Mouse (Mus musculus) MEL (cell line): ENCODE results near the gene Dpy19l3. TPM values are rescaled to one million over a fixed set of nuclear protein-coding genes. Genes with fewer than 3 reads are reported as not detected.

Experiments
- DNase-seq: peaks from one replicate; pipeline ENCODE4 v3.0.0; 2011; ENCODE audit warnings: low read depth, low spot score
- H3K27ac ChIP-seq: 2 replicates; pipeline ENCODE4 v1.5.1; 2012; ENCODE audit warnings: low read depth, mild to moderate bottlenecking, control low read depth, low read length, moderate library complexity; ENCODE audit not compliant: control insufficient read depth
- H3K27me3 ChIP-seq, 2 experiments: fragments of 150-350 bp in 1 of 2; sonication (generic) in 1 of 2; 2 replicates each; pipeline ENCODE4 v1.6.1; 2012; ENCODE audit warnings: low read length in 2 of 2, mild to moderate bottlenecking in 2 of 2, improper control_type of control experiment in 1 of 2, moderate library complexity in 1 of 2; ENCODE audit not compliant: insufficient read depth in 2 of 2, control insufficient read depth in 1 of 2
- H3K36me3 ChIP-seq, 2 experiments: 2 replicates each; pipeline ENCODE4 v1.6.1; 2012 to 2014; ENCODE audit warnings: low read length in 2 of 2, improper control_type of control experiment in 1 of 2, inconsistent platforms in 1 of 2, mild to moderate bottlenecking in 1 of 2; ENCODE audit not compliant: insufficient read depth in 2 of 2, control insufficient read depth in 1 of 2
- H3K4me1 ChIP-seq, 2 experiments: fragments of 150-350 bp in 1 of 2; sonication (generic) in 1 of 2; 2 replicates each; pipeline ENCODE4 v1.6.1; 2012; ENCODE audit warnings: low read length in 2 of 2, improper control_type of control experiment in 1 of 2, mild to moderate bottlenecking in 1 of 2; ENCODE audit not compliant: insufficient read depth in 2 of 2, control insufficient read depth in 1 of 2
- H3K4me3 ChIP-seq, 2 experiments: fragments of 150-350 bp in 1 of 2; sonication (generic) in 1 of 2; 2 replicates each; pipeline ENCODE4 v1.5.1; 2012; ENCODE audit warnings: low read depth in 2 of 2, low read length in 2 of 2, mild to moderate bottlenecking in 2 of 2, moderate library complexity in 2 of 2, control low read depth in 1 of 2, improper control_type of control experiment in 1 of 2; ENCODE audit not compliant: control insufficient read depth in 1 of 2, insufficient read depth in 1 of 2
- H3K79me2 ChIP-seq: 2 replicates; pipeline ENCODE4 v1.6.1; 2012; ENCODE audit warnings: mild to moderate bottlenecking, low read length, moderate library complexity; ENCODE audit not compliant: control insufficient read depth, poor library complexity, insufficient read depth
- H3K9ac ChIP-seq: 2 replicates; pipeline ENCODE4 v1.6.1; 2012; ENCODE audit warnings: low read depth, mild to moderate bottlenecking, control low read depth, low read length, moderate library complexity; ENCODE audit not compliant: control insufficient read depth, poor library complexity, severe bottlenecking
- H3K9me3 ChIP-seq: fragments of 150-350 bp; sonication (generic); replicated peaks from 2 replicates; pipeline ENCODE4 v1.6.1; 2012; ENCODE audit warnings: mild to moderate bottlenecking, low read length, improper control_type of control experiment, moderate library complexity; ENCODE audit not compliant: insufficient read depth
- BHLHE40 ChIP-seq: IDR thresholded peaks from 2 replicates; pipeline ENCODE4 v1.6.1; 2012; ENCODE audit warnings: low read depth, mild to moderate bottlenecking, inconsistent platforms, low read length, improper control_type of control experiment, borderline replicate concordance
- E2F4 ChIP-seq: IDR thresholded peaks from 2 replicates; pipeline ENCODE4 v1.6.1; 2011; ENCODE audit warnings: low read depth, low read length, improper control_type of control experiment, borderline replicate concordance
- ETS1 ChIP-seq: IDR thresholded peaks from 2 replicates; pipeline ENCODE4 v1.6.1; 2012; ENCODE audit warnings: low read depth, mild to moderate bottlenecking, inconsistent platforms, low read length, improper control_type of control experiment, moderate library complexity
- HCFC1 ChIP-seq: IDR thresholded peaks from 2 replicates; pipeline ENCODE4 v1.6.1; 2012; ENCODE audit warnings: low read depth, mild to moderate bottlenecking, inconsistent platforms, low read length, improper control_type of control experiment, moderate library complexity
- JUND ChIP-seq: IDR thresholded peaks from 2 replicates; pipeline ENCODE4 v1.6.1; 2011; ENCODE audit warnings: low read depth, mild to moderate bottlenecking, improper control_type of control experiment, low read length
- MAFK ChIP-seq: IDR thresholded peaks from 2 replicates; pipeline ENCODE4 v1.6.1; 2011; ENCODE audit warnings: low read depth, mild to moderate bottlenecking, low read length, improper control_type of control experiment, borderline replicate concordance
- MAX ChIP-seq: IDR thresholded peaks from 2 replicates; pipeline ENCODE4 v1.6.1; 2011; ENCODE audit warnings: low read length, improper control_type of control experiment
- MAZ ChIP-seq: IDR thresholded peaks from 2 replicates; pipeline ENCODE4 v1.6.1; 2012; ENCODE audit warnings: low read depth, mild to moderate bottlenecking, inconsistent platforms, low read length, improper control_type of control experiment
- MEF2A ChIP-seq: IDR thresholded peaks from 2 replicates; pipeline ENCODE4 v1.6.1; 2014; ENCODE audit warnings: low read depth, mild to moderate bottlenecking, inconsistent platforms, low read length, improper control_type of control experiment; ENCODE audit not compliant: poor library complexity, insufficient replicate concordance, severe bottlenecking; ENCODE audit errors: extremely low read depth
- MXI1 ChIP-seq: IDR thresholded peaks from 2 replicates; pipeline ENCODE4 v1.6.1; 2011; ENCODE audit warnings: mild to moderate bottlenecking, low read depth, low read length, improper control_type of control experiment
- MYB ChIP-seq: IDR thresholded peaks from 2 replicates; pipeline ENCODE4 v1.6.1; 2011; ENCODE audit warnings: mild to moderate bottlenecking, low read depth, low read length, improper control_type of control experiment
- MYC ChIP-seq: IDR thresholded peaks from 2 replicates; pipeline ENCODE4 v1.6.1; 2011; ENCODE audit warnings: low read depth, mild to moderate bottlenecking, low read length, improper control_type of control experiment, moderate library complexity
- NELFE ChIP-seq: IDR thresholded peaks from 2 replicates; pipeline ENCODE4 v1.6.1; 2011; ENCODE audit warnings: low read depth, low read length, improper control_type of control experiment
- POLR2AphosphoS5 ChIP-seq: IDR thresholded peaks from 2 replicates; pipeline ENCODE4 v1.6.1; 2012; ENCODE audit warnings: low read depth, borderline replicate concordance, mild to moderate bottlenecking, inconsistent platforms, low read length, moderate library complexity, mixed read lengths
- RAD21 ChIP-seq: IDR thresholded peaks from 2 replicates; pipeline ENCODE4 v1.6.1; 2011; ENCODE audit warnings: mild to moderate bottlenecking, low read depth, low read length, improper control_type of control experiment
- SIN3A ChIP-seq: IDR thresholded peaks from 2 replicates; pipeline ENCODE4 v1.6.1; 2012; ENCODE audit warnings: low read length, improper control_type of control experiment, inconsistent platforms
- TCF12 ChIP-seq: IDR thresholded peaks from 2 replicates; pipeline ENCODE4 v1.6.1; 2014; ENCODE audit warnings: low read depth, mild to moderate bottlenecking, inconsistent platforms, low read length, improper control_type of control experiment, moderate library complexity
- USF1 ChIP-seq: IDR thresholded peaks from 2 replicates; pipeline ENCODE4 v1.6.1; 2014; ENCODE audit warnings: low read depth, mild to moderate bottlenecking, inconsistent platforms, low read length, improper control_type of control experiment, moderate library complexity
- USF2 ChIP-seq, 2 experiments: IDR thresholded peaks; 2 replicates each; pipeline ENCODE4 v1.6.1; 2011 to 2012; ENCODE audit warnings: improper control_type of control experiment in 2 of 2, low read length in 2 of 2, borderline replicate concordance in 1 of 2, inconsistent platforms in 1 of 2, low read depth in 1 of 2, mild to moderate bottlenecking in 1 of 2; ENCODE audit not compliant: insufficient read depth in 1 of 2
- ZC3H11A ChIP-seq: IDR thresholded peaks from 2 replicates; pipeline ENCODE4 v1.6.1; 2012; ENCODE audit warnings: low read depth, mild to moderate bottlenecking, inconsistent platforms, low read length, improper control_type of control experiment
- ZKSCAN1 ChIP-seq: IDR thresholded peaks from 2 replicates; pipeline ENCODE4 v1.6.1; 2012; ENCODE audit warnings: low read depth, mild to moderate bottlenecking, inconsistent platforms, low read length, improper control_type of control experiment, moderate library complexity
- ZMIZ1 ChIP-seq: IDR thresholded peaks from 2 replicates; pipeline ENCODE4 v1.6.1; 2012; ENCODE audit warnings: low read depth, mild to moderate bottlenecking, inconsistent platforms, low read length, improper control_type of control experiment, moderate library complexity
- polyA plus RNA-seq, 2 experiments: library from polyadenylated mRNA; stranded (reverse) in 1 of 2; unstranded in 1 of 2; fragments of >175 nt in 1 of 2; fragments of >200 nt in 1 of 2; gene quantifications; 2 replicates each; pipeline versions ENCODE4 v1.2.1 to v1.2.4; 2012; ENCODE audit warnings: low replicate concordance in 2 of 2, low read depth in 1 of 2; ENCODE audit not compliant: insufficient read length in 2 of 2, insufficient read depth in 1 of 2, missing spikeins in 1 of 2
- total RNA-seq: library from RNA; depleted of rRNA; stranded (reverse); fragments of 300-350 nt; gene quantifications from 2 replicates; pipeline ENCODE4 v1.2.3, GENCODE M21; 2012

The Dpy19l3 gene
- total and polyA plus RNA-seq, 3 experiments, result 7.4 to 9.9 TPM; not detected in 1

- TF ChIP-seq ZC3H11A (no peak), ZMIZ1 (no peak), POLR2AphosphoS5 (no peak), MAFK (no peak), RAD21 (no peak; the same call in 1 of the 2 replicates), ZKSCAN1 (no peak), USF2 (IDR thresholded peaks at IDR 0.05; ENCODE audit: borderline replicate concordance in 1 of 2, insufficient read depth in 1 of 2, low read depth in 1 of 2, low read length in 2 of 2) (no peak), E2F4 (no peak), TCF12 (no peak), MEF2A (no peak)
- Histone ChIP-seq H3K4me1 (peaks cover 2 to 11% of the 10 kb centered on the region in 2 experiments), H3K9ac (no peak overlapping the region), H3K27me3 (no peaks in the 10 kb centered on the region), H3K36me3 (peaks cover 0 to 14% of the 10 kb centered on the region in 2 experiments; a peak in 2 of 4 replicates), H3K27ac (no peak overlapping the region), H3K9me3 (no peaks in the 10 kb centered on the region), H3K4me3 (no peak overlapping the region), H3K79me2 (peaks cover 9% of the 10 kb centered on the region)
- DNase-seq, result no peak
Measured at GRCm38 (mm10) chr7:35650716-35651410, 103.4 kb downstream of the Dpy19l3 start.

DNA sequence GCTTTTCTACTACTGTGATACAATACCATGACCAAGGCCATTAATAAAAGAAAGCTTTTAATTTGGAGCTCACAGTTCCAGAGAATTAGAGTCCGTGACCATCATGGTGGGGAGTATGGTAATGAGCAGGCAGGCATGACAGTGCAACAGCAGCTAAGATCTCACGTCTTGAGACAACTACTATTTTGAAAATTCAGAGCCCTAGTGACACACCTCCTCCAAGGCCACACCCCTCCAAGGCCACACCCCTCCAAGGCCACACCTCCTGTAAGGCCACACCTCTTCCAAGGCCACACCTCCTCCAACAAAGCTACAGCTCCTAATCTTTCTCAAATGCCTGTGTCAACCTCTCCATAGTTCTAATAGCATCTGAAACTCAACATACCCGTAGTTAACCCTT is 105.2 kb downstream of the Dpy19l3 start:
- H3K79me2 ChIP-seq, result peaks cover 10% of the 10 kb centered on the region
- H3K27ac ChIP-seq, result peak overlapping the region; percentile 62
- peak; percentile 52 for TF ChIP-seq MAX
- TF ChIP-seq USF1, result no peak
- peak; percentile 63 for TF ChIP-seq HCFC1
- 0 out of 2 replicates have a peak, but pooled peaks have one; percentile 42 for TF ChIP-seq MAZ
- no peak for TF ChIP-seq BHLHE40
- peak; percentile 39; the same call in 1 of the 2 replicates for TF ChIP-seq MYC
- peak; percentile 95 for TF ChIP-seq SIN3A
- no peak for TF ChIP-seq JUND
- no peak for TF ChIP-seq MYB
- TF ChIP-seq NELFE, result peak; percentile 35; the same call in 1 of the 2 replicates
- peak; percentile 79 for TF ChIP-seq MXI1
- peak; percentile 53; the same call in 1 of the 2 replicates for TF ChIP-seq ETS1
- H3K4me1 ChIP-seq, result peaks cover 2 to 11% of the 10 kb centered on the region in 2 experiments
- H3K36me3 ChIP-seq, result peaks cover 0 to 14% of the 10 kb centered on the region in 2 experiments; a peak in 2 of 4 replicates
- peak; percentile 93 for DNase-seq
- H3K9ac ChIP-seq, result peak overlapping the region; percentile 43
- peak overlapping the region; percentile 37 to 39 for H3K4me3 ChIP-seq
- no peaks in the 10 kb centered on the region for H3K9me3 ChIP-seq
- H3K27me3 ChIP-seq, result no peaks in the 10 kb centered on the region
